26 mouse cellular contexts compared by ENCODE assay signal in genomic region chr1:88267489-88267888, GRCm38 (mm10). TPM values are rescaled to one million over a fixed set of nuclear protein-coding genes. Genes with fewer than 3 reads are reported as not detected.
DNase-seq lines count a peak whose midpoint lies in the region; ATAC-seq and TF ChIP-seq lines count a peak whose summit lies in the region.
"Had no signal": no experiment of that assay in that cellular context is flagged by ENCODE, and none has a peak within 500 bp of the region (broad histone marks: within the 10 kb centered on the region; RNA-seq: fewer than 3 reads in every experiment).

No protein-coding gene starts in this region.

- H3K4me2 ChIP-seq in forebrain, embryonic 12.5 days = no peak overlapping the region
- H3K4me2 ChIP-seq in forebrain, embryonic 15.5 days (replicated peaks) = no peak overlapping the region
- no peak overlapping the region for H3K4me2 ChIP-seq in liver, postnatal 0 days (ENCODE audit: low read depth, low read length)
- no peak overlapping the region for H3K4me2 ChIP-seq in neural tube, embryonic 14.5 days (ENCODE audit: low read depth, low read length)
- H3K4me2 ChIP-seq in neural tube, embryonic 15.5 days = no peak overlapping the region
- H3K4me2 ChIP-seq in stomach, embryonic 15.5 days = no peak overlapping the region
- no peak overlapping the region for H3K4me2 ChIP-seq in intestine, embryonic 15.5 days (replicated peaks)
- H3K4me2 ChIP-seq: limb, embryonic 12.5 days; lung, embryonic 14.5 days had no signal

- no peak overlapping the region for H3K27ac ChIP-seq in forebrain, embryonic 12.5 days
- no peak overlapping the region for H3K27ac ChIP-seq in forebrain, embryonic 15.5 days (replicated peaks)
- peak overlapping the region; percentile 43 for H3K27ac ChIP-seq in liver, adult 2 months (replicated peaks; ENCODE audit: insufficient read depth, low read depth, low read length)
- no peak overlapping the region for H3K27ac ChIP-seq in liver, postnatal 0 days (ENCODE audit: low read depth)
- H3K27ac ChIP-seq in neural tube, embryonic 14.5 days (ENCODE audit: low read depth, low read length) = no peak overlapping the region
- H3K27ac ChIP-seq in neural tube, embryonic 15.5 days (replicated peaks) = no peak overlapping the region
- no peak overlapping the region for H3K27ac ChIP-seq in stomach, embryonic 15.5 days
- H3K27ac ChIP-seq in intestine, embryonic 15.5 days = no peak overlapping the region
- H3K27ac ChIP-seq: heart, adult 2 months; limb, embryonic 12.5 days; macrophage; midbrain, embryonic 10.5 days had no signal

- peak; percentile 18; the same call in 1 of the 2 replicates for ATAC-seq in forebrain, embryonic 12.5 days (ENCODE audit: low FRiP score)
- ATAC-seq in forebrain, embryonic 15.5 days (replicated peaks) = no peak
- ATAC-seq in liver, postnatal 0 days = no peak
- 0 out of 2 replicates have a peak, but pooled peaks have one; percentile 7 for ATAC-seq in neural tube, embryonic 14.5 days (ENCODE audit: low read depth)
- ATAC-seq in neural tube, embryonic 15.5 days (ENCODE audit: low FRiP score) = no peak
- ATAC-seq in stomach, embryonic 15.5 days (ENCODE audit: insufficient read depth, low FRiP score, low read depth) = 0 out of 2 replicates have a peak, but pooled peaks have one; percentile 1
- ATAC-seq in intestine, embryonic 15.5 days = no peak
- ATAC-seq: forebrain, embryonic 14.5 days had no signal

- TF ChIP-seq EP300 in liver, postnatal 0 days (IDR thresholded peaks at IDR 0.05; ENCODE audit: low read depth) = no peak

- no peak for TF ChIP-seq POLR2A in liver, adult 2 months (IDR thresholded peaks at IDR 0.05; ENCODE audit: extremely low read depth, insufficient read depth, low read length)

- peaks cover 12% of the 10 kb centered on the region; the same call in 1 of the 2 replicates for H3K79me2 ChIP-seq in liver, adult 2 months (ENCODE audit: control insufficient read depth, insufficient read depth, low read length)

- H3K27me3 ChIP-seq in forebrain, embryonic 12.5 days = no peaks in the 10 kb centered on the region
- no peaks in the 10 kb centered on the region for H3K27me3 ChIP-seq in forebrain, embryonic 15.5 days
- no peaks in the 10 kb centered on the region for H3K27me3 ChIP-seq in liver, adult 2 months (ENCODE audit: control insufficient read depth, insufficient read depth, low read length)
- no peaks in the 10 kb centered on the region for H3K27me3 ChIP-seq in liver, postnatal 0 days (ENCODE audit: insufficient read depth, low read length)
- H3K27me3 ChIP-seq in neural tube, embryonic 14.5 days (ENCODE audit: control insufficient read depth, insufficient read depth, low read length) = no peaks in the 10 kb centered on the region
- H3K27me3 ChIP-seq in neural tube, embryonic 15.5 days (replicated peaks) = no peaks in the 10 kb centered on the region
- H3K27me3 ChIP-seq in stomach, embryonic 15.5 days (replicated peaks) = no peaks in the 10 kb centered on the region
- no peaks in the 10 kb centered on the region for H3K27me3 ChIP-seq in intestine, embryonic 15.5 days (replicated peaks)
- H3K27me3 ChIP-seq: limb, embryonic 12.5 days had no signal

- no peak overlapping the region for H3K4me3 ChIP-seq in forebrain, embryonic 12.5 days (replicated peaks)
- H3K4me3 ChIP-seq in forebrain, embryonic 15.5 days = no peak overlapping the region
- no peak overlapping the region for H3K4me3 ChIP-seq in liver, adult 2 months (ENCODE audit: insufficient read depth, low read depth, low read length)
- no peak overlapping the region for H3K4me3 ChIP-seq in liver, postnatal 0 days (ENCODE audit: low read depth, low read length)
- H3K4me3 ChIP-seq in neural tube, embryonic 14.5 days (ENCODE audit: low read depth, low read length) = no peak overlapping the region
- H3K4me3 ChIP-seq in neural tube, embryonic 15.5 days (replicated peaks) = no peak overlapping the region
- no peak overlapping the region for H3K4me3 ChIP-seq in stomach, embryonic 15.5 days (replicated peaks)
- H3K4me3 ChIP-seq in intestine, embryonic 15.5 days (replicated peaks) = no peak overlapping the region
- H3K4me3 ChIP-seq: heart, adult 2 months; limb, embryonic 12.5 days; midbrain, embryonic 10.5 days had no signal

- no peak overlapping the region for H3K9ac ChIP-seq in forebrain, embryonic 12.5 days
- H3K9ac ChIP-seq in forebrain, embryonic 15.5 days (replicated peaks) = no peak overlapping the region
- peak overlapping the region; percentile 1; the same call in 1 of the 2 replicates for H3K9ac ChIP-seq in liver, adult 2 months (ENCODE audit: low read depth, low read length)
- no peak overlapping the region for H3K9ac ChIP-seq in liver, postnatal 0 days (replicated peaks)
- H3K9ac ChIP-seq in neural tube, embryonic 14.5 days (replicated peaks; ENCODE audit: low read depth, low read length) = no peak overlapping the region
- no peak overlapping the region for H3K9ac ChIP-seq in neural tube, embryonic 15.5 days (replicated peaks)
- no peak overlapping the region for H3K9ac ChIP-seq in stomach, embryonic 15.5 days
- H3K9ac ChIP-seq in intestine, embryonic 15.5 days = no peak overlapping the region
- H3K9ac ChIP-seq: limb, embryonic 12.5 days; lung, embryonic 14.5 days had no signal

- WGBS in forebrain, embryonic 12.5 days = 94% methylated on average over 6 of the region's 6 CpGs
- 94% methylated on average over 6 of the region's 6 CpGs for WGBS in forebrain, embryonic 15.5 days
- 75% methylated on average over 6 of the region's 6 CpGs for WGBS in liver, adult 2 months
- 88% methylated on average over 6 of the region's 6 CpGs for WGBS in liver, postnatal 0 days (ENCODE audit: insufficient replicate concordance)
- WGBS in neural tube, embryonic 14.5 days = 93% methylated on average over 6 of the region's 6 CpGs
- 96% methylated on average over 6 of the region's 6 CpGs for WGBS in neural tube, embryonic 15.5 days
- 91% methylated on average over 6 of the region's 6 CpGs for WGBS in stomach, embryonic 15.5 days
- WGBS in intestine, embryonic 15.5 days = 93% methylated on average over 6 of the region's 6 CpGs

- no peaks in the 10 kb centered on the region for H3K4me1 ChIP-seq in forebrain, embryonic 12.5 days
- no peaks in the 10 kb centered on the region for H3K4me1 ChIP-seq in forebrain, embryonic 15.5 days
- H3K4me1 ChIP-seq in liver, adult 2 months (ENCODE audit: control insufficient read depth, insufficient read depth, low read length) = peaks cover 28% of the 10 kb centered on the region
- peaks cover 15% of the 10 kb centered on the region for H3K4me1 ChIP-seq in liver, postnatal 0 days (ENCODE audit: insufficient read depth)
- no peaks in the 10 kb centered on the region for H3K4me1 ChIP-seq in neural tube, embryonic 14.5 days (ENCODE audit: control insufficient read depth, insufficient read depth, low read length)
- H3K4me1 ChIP-seq in neural tube, embryonic 15.5 days = no peaks in the 10 kb centered on the region; the same call in 1 of the 2 replicates
- 0 out of 2 replicates have a peak, but pooled peaks cover under 1% of the 10 kb centered on the region for H3K4me1 ChIP-seq in stomach, embryonic 15.5 days
- no peaks in the 10 kb centered on the region for H3K4me1 ChIP-seq in intestine, embryonic 15.5 days (replicated peaks)
- H3K4me1 ChIP-seq: limb, embryonic 12.5 days; midbrain, embryonic 10.5 days had no signal

- H3K9me3 ChIP-seq in forebrain, embryonic 12.5 days = 0 out of 2 replicates have a peak, but pooled peaks cover 5% of the 10 kb centered on the region
- no peaks in the 10 kb centered on the region for H3K9me3 ChIP-seq in forebrain, embryonic 15.5 days
- H3K9me3 ChIP-seq in liver, postnatal 0 days (ENCODE audit: low read length) = no peaks in the 10 kb centered on the region
- no peaks in the 10 kb centered on the region for H3K9me3 ChIP-seq in neural tube, embryonic 14.5 days (ENCODE audit: control insufficient read depth, low read length)
- no peaks in the 10 kb centered on the region for H3K9me3 ChIP-seq in neural tube, embryonic 15.5 days (replicated peaks)
- H3K9me3 ChIP-seq in stomach, embryonic 15.5 days = no peaks in the 10 kb centered on the region
- H3K9me3 ChIP-seq in intestine, embryonic 15.5 days = no peaks in the 10 kb centered on the region

- H3K36me3 ChIP-seq in forebrain, embryonic 12.5 days (replicated peaks) = peaks cover 91% of the 10 kb centered on the region
- peaks cover 81% of the 10 kb centered on the region for H3K36me3 ChIP-seq in forebrain, embryonic 15.5 days
- peaks cover 60% of the 10 kb centered on the region for H3K36me3 ChIP-seq in liver, adult 2 months (ENCODE audit: control insufficient read depth, insufficient read depth, low read length)
- peaks cover 90% of the 10 kb centered on the region for H3K36me3 ChIP-seq in liver, postnatal 0 days (replicated peaks; ENCODE audit: insufficient read depth, low read length)
- H3K36me3 ChIP-seq in neural tube, embryonic 14.5 days (ENCODE audit: control insufficient read depth, insufficient read depth, low read length) = peaks cover 76% of the 10 kb centered on the region
- H3K36me3 ChIP-seq in neural tube, embryonic 15.5 days = peaks cover 81% of the 10 kb centered on the region
- H3K36me3 ChIP-seq in stomach, embryonic 15.5 days = peaks cover 84% of the 10 kb centered on the region
- H3K36me3 ChIP-seq in intestine, embryonic 15.5 days = peaks cover 84% of the 10 kb centered on the region

- TF ChIP-seq CTCF in liver, adult 2 months (IDR thresholded peaks at IDR 0.05; ENCODE audit: low read depth, low read length) = no peak
- TF ChIP-seq CTCF in liver, postnatal 0 days (IDR thresholded peaks at IDR 0.05; ENCODE audit: low read depth) = no peak

- peak; percentile 91 for DNase-seq in liver, adult 2 months (ENCODE audit: extremely low read depth, low read depth, low spot score)
- DNase-seq in liver, postnatal 0 days = no peak
- DNase-seq: adrenal gland, postnatal 14 days; B cell, adult 2 months; cerebellum, adult 18-20 months; cerebellum, postnatal 36 days; gastrocnemius, postnatal 25 days; heart, postnatal 36 days; kidney, adult 11 months; lung, embryonic 14.5 days had no signal

RNA-seq across cellular contexts. Expression of gene Hjurp, which starts 9.9 kb away (rescaled TPM):
- polyA plus RNA-seq in forebrain, embryonic 12.5 days (2016; fragmentation: Nextera tagmentation; extraction: Ambion mirVana) = 209 and 210 TPM in 2 replicates
- 115 and 118 TPM in 2 replicates for polyA plus RNA-seq in forebrain, embryonic 15.5 days (2015; fragmentation: Nextera tagmentation; extraction: Ambion mirVana)
- total RNA-seq in liver, adult 2 months (2014; rRNA removed) = 78.7 and 90.1 TPM in 2 replicates
- 31.4 and 32.8 TPM in 2 replicates for polyA plus RNA-seq in liver, adult 2 months (2012; rRNA removed)
- 31.4 and 37.0 TPM in 2 replicates for polyA plus RNA-seq in liver, postnatal 0 days (2015; fragmentation: Nextera tagmentation; extraction: Ambion mirVana)
- polyA plus RNA-seq in neural tube, embryonic 14.5 days (2014; fragmentation: Nextera tagmentation; extraction: Ambion mirVana) = 55.8 and 71.7 TPM in 2 replicates
- 63.6 and 84.0 TPM in 2 replicates for polyA plus RNA-seq in neural tube, embryonic 15.5 days (2015; fragmentation: Nextera tagmentation; extraction: Ambion mirVana)
- 162 and 176 TPM in 2 replicates for polyA plus RNA-seq in stomach, embryonic 15.5 days (2015; fragmentation: Nextera tagmentation; extraction: Ambion mirVana)
- 158 and 160 TPM in 2 replicates for polyA plus RNA-seq in intestine, embryonic 15.5 days (2015; fragmentation: Nextera tagmentation; extraction: Ambion mirVana)

RNA-seq across cellular contexts. Expression of gene Trpm8, which starts 10.0 kb away (rescaled TPM):
- not detected in 2 replicates for polyA plus RNA-seq in forebrain, embryonic 12.5 days (2016; fragmentation: Nextera tagmentation; extraction: Ambion mirVana)
- 0.06 and 0.11 TPM in 2 replicates for polyA plus RNA-seq in forebrain, embryonic 15.5 days (2015; fragmentation: Nextera tagmentation; extraction: Ambion mirVana)
- under 0.01 TPM in 2 replicates for total RNA-seq in liver, adult 2 months (2014; rRNA removed)
- 0.01 and 0.02 TPM in 2 replicates for polyA plus RNA-seq in liver, adult 2 months (2012; rRNA removed)
- not detected in 2 replicates for polyA plus RNA-seq in liver, postnatal 0 days (2015; fragmentation: Nextera tagmentation; extraction: Ambion mirVana)
- 0.07 TPM in 1 of 2 replicates, not detected in the other for polyA plus RNA-seq in neural tube, embryonic 14.5 days (2014; fragmentation: Nextera tagmentation; extraction: Ambion mirVana)
- 0.11 and 0.14 TPM in 2 replicates for polyA plus RNA-seq in neural tube, embryonic 15.5 days (2015; fragmentation: Nextera tagmentation; extraction: Ambion mirVana)
- polyA plus RNA-seq in stomach, embryonic 15.5 days (2015; fragmentation: Nextera tagmentation; extraction: Ambion mirVana) = not detected in 2 replicates
- not detected in 2 replicates for polyA plus RNA-seq in intestine, embryonic 15.5 days (2015; fragmentation: Nextera tagmentation; extraction: Ambion mirVana)
- total RNA-seq: adrenal gland, postnatal 14 days; gastrocnemius, postnatal 25 days; heart, adult 2 months; heart, postnatal 36 days had no signal
- polyA plus RNA-seq: forebrain, embryonic 14.5 days; heart, adult 2 months; kidney, embryonic 16.5 days; large intestine, adult 2 months; limb, embryonic 12.5 days; lung, embryonic 14.5 days; macrophage; midbrain, embryonic 10.5 days; small intestine, adult 2 months had no signal

RNA-seq across cellular contexts. Expression of gene Mroh2a, which starts 40.7 kb away (rescaled TPM):
- 1.4 and 1.7 TPM in 2 replicates for polyA plus RNA-seq in forebrain, embryonic 12.5 days (2016; fragmentation: Nextera tagmentation; extraction: Ambion mirVana)
- 0.73 and 0.88 TPM in 2 replicates for polyA plus RNA-seq in forebrain, embryonic 15.5 days (2015; fragmentation: Nextera tagmentation; extraction: Ambion mirVana)
- total RNA-seq in liver, adult 2 months (2014; rRNA removed) = 0.27 and 1.0 TPM in 2 replicates
- polyA plus RNA-seq in liver, adult 2 months (2012; rRNA removed) = 0.77 and 0.82 TPM in 2 replicates
- 0.61 and 0.66 TPM in 2 replicates for polyA plus RNA-seq in liver, postnatal 0 days (2015; fragmentation: Nextera tagmentation; extraction: Ambion mirVana)
- 0.71 and 0.95 TPM in 2 replicates for polyA plus RNA-seq in neural tube, embryonic 14.5 days (2014; fragmentation: Nextera tagmentation; extraction: Ambion mirVana)
- 0.41 and 0.69 TPM in 2 replicates for polyA plus RNA-seq in neural tube, embryonic 15.5 days (2015; fragmentation: Nextera tagmentation; extraction: Ambion mirVana)
- polyA plus RNA-seq in stomach, embryonic 15.5 days (2015; fragmentation: Nextera tagmentation; extraction: Ambion mirVana) = 0.94 and 1.2 TPM in 2 replicates
- 0.88 and 1.0 TPM in 2 replicates for polyA plus RNA-seq in intestine, embryonic 15.5 days (2015; fragmentation: Nextera tagmentation; extraction: Ambion mirVana)
- total RNA-seq: gastrocnemius, postnatal 25 days; heart, postnatal 36 days had no signal

RNA-seq across cellular contexts. Expression of gene Ugt1a1, which starts 55.7 kb away (rescaled TPM):
- not detected in 2 replicates for polyA plus RNA-seq in forebrain, embryonic 12.5 days (2016; fragmentation: Nextera tagmentation; extraction: Ambion mirVana)
- not detected in 2 replicates for polyA plus RNA-seq in forebrain, embryonic 15.5 days (2015; fragmentation: Nextera tagmentation; extraction: Ambion mirVana)
- total RNA-seq in liver, adult 2 months (2014; rRNA removed) = 662 and 719 TPM in 2 replicates
- polyA plus RNA-seq in liver, adult 2 months (2012; rRNA removed) = 408 and 574 TPM in 2 replicates
- 412 and 437 TPM in 2 replicates for polyA plus RNA-seq in liver, postnatal 0 days (2015; fragmentation: Nextera tagmentation; extraction: Ambion mirVana)
- not detected in 2 replicates for polyA plus RNA-seq in neural tube, embryonic 14.5 days (2014; fragmentation: Nextera tagmentation; extraction: Ambion mirVana)
- polyA plus RNA-seq in neural tube, embryonic 15.5 days (2015; fragmentation: Nextera tagmentation; extraction: Ambion mirVana) = 0.34 TPM in 1 of 2 replicates, not detected in the other
- polyA plus RNA-seq in stomach, embryonic 15.5 days (2015; fragmentation: Nextera tagmentation; extraction: Ambion mirVana) = 5.3 and 7.1 TPM in 2 replicates
- 29.2 and 30.1 TPM in 2 replicates for polyA plus RNA-seq in intestine, embryonic 15.5 days (2015; fragmentation: Nextera tagmentation; extraction: Ambion mirVana)
- total RNA-seq: heart, adult 2 months; heart, postnatal 36 days; layer of hippocampus, postnatal 10 days had no signal
- polyA plus RNA-seq: forebrain, embryonic 14.5 days; heart, adult 2 months; heart, embryonic 14.5 days; limb, embryonic 12.5 days; lung, embryonic 14.5 days; macrophage; midbrain, embryonic 10.5 days had no signal

Comparison
In these comparisons a context has a peak if more than half of its experiments do, and no peak if none do; other contexts are left out.
1. ATAC-seq: peak in forebrain, embryonic 12.5 days (single experiment), neural tube, embryonic 14.5 days (single experiment) and stomach, embryonic 15.5 days (single experiment); none in forebrain, embryonic 15.5 days (single experiment), liver, postnatal 0 days (single experiment), neural tube, embryonic 15.5 days (single experiment) and intestine, embryonic 15.5 days (single experiment).